Mouse (Mus musculus) lung, embryonic 14.5 days (tissue): ENCODE results near the gene Rgs10. TPM values are rescaled to one million over a fixed set of nuclear protein-coding genes. Genes with fewer than 3 reads are reported as not detected.

Experiments
- ATAC-seq: fragments of 200-750 bp; cut with Nextera tagmentation; 2 replicates; pipeline ENCODE4 v1.8.0; 2017; ENCODE audit warnings: mild to moderate bottlenecking, moderate TSS enrichment, moderate library complexity; ENCODE audit not compliant: insufficient read depth
- DNase-seq: peaks from one replicate; pipeline ENCODE4 v3.0.0-alpha.2; 2015
- H3K27ac ChIP-seq: fragments of 300-500 bp; sonication (generic); 2 replicates; pipeline ENCODE4 v1.5.1; 2014; ENCODE audit warnings: low read depth, mild to moderate bottlenecking, moderate library complexity
- H3K27me3 ChIP-seq: fragments of 300-500 bp; sonication (generic); 2 replicates; pipeline ENCODE4 v1.6.1; 2014; ENCODE audit warnings: low read length, control low read depth; ENCODE audit not compliant: insufficient read depth
- H3K36me3 ChIP-seq: fragments of 300-500 bp; sonication (generic); 2 replicates; pipeline ENCODE4 v1.6.1; 2014; ENCODE audit warnings: control low read depth; ENCODE audit not compliant: insufficient read depth
- H3K4me1 ChIP-seq: fragments of 300-500 bp; sonication (generic); 2 replicates; pipeline ENCODE4 v1.6.1; 2014; ENCODE audit warnings: antibody characterized with exemption, control low read depth; ENCODE audit not compliant: insufficient read depth
- H3K4me2 ChIP-seq: fragments of 300-500 bp; sonication (generic); 2 replicates; pipeline ENCODE4 v1.6.1; 2014; ENCODE audit warnings: mild to moderate bottlenecking
- H3K4me3 ChIP-seq: fragments of 300-500 bp; sonication (generic); 2 replicates; pipeline ENCODE4 v1.5.1; 2014; ENCODE audit warnings: low read depth, low read length
- H3K9ac ChIP-seq: fragments of 300-500 bp; sonication (generic); 2 replicates; pipeline ENCODE4 v1.6.1; 2014
- H3K9me3 ChIP-seq: fragments of 300-500 bp; sonication (generic); 2 replicates; pipeline ENCODE4 v1.6.1; 2016; ENCODE audit warnings: low read depth, low read length, control low read depth
- CTCF ChIP-seq: IDR thresholded peaks from 2 replicates; pipeline ENCODE4 v1.5.1; 2016; ENCODE audit warnings: antibody characterized with exemption, low read depth
- WGBS: fragments of 180-500 bp; shearing (Covaris S2); extraction: QIAGEN DNeasy Blood & Tissue Kit; methylation state at CpG from one replicate; pipeline ENCODE4 v1.1.7; 2014; 5-methylcytosine and 5-hydroxymethylcytosine counted together
- polyA plus RNA-seq: library from polyadenylated mRNA; unstranded; fragments of >200 nt; fragmentation: Nextera tagmentation; extraction: Ambion mirVana; gene quantifications from 2 replicates; pipeline ENCODE4 v1.2.1, GENCODE M21; 2014

The Rgs10 gene
- polyA plus RNA-seq, 1 experiment from 2014 or later: 31.1 TPM

DNA sequence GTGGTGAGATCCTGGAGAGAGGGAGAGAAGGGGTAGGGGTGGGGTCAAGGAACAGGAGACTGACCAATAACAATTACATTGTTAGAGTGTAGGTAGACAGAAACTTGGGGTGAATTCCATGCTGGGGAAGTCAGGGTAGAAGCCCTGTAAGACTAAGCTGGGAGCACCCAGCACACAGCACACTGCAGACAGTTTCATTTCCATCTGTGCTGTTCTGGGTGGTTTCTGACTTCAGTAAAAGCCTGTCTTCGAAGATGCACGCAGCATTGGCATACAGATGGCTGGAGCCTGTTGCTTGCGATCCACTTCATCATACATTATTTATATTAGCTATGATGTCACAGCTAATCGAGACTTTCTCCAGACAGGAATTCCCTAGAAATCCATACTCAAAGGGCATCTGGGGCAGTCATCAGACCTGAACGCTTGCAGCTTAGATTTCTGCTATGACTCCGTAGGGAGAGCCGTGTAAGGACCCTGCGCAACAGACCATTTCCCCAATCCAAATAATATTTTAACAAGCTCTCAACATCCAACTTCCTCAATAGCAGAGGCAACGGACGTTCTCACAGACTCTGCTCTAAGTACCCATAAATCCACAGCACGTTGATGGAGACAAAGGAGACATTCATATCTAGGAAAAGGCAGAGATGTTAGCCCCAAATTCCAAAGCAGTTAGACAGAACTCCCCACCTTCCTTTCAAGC is 7.7 kb downstream of the Rgs10 start:
- Histone ChIP-seq H3K4me2 (no peak overlapping the region), H3K4me3 (no peak overlapping the region), H3K4me1 (peaks cover 17% of the 10 kb centered on the region), H3K36me3 (no peaks in the 10 kb centered on the region), H3K9ac (0 out of 2 replicates have a peak overlapping the region, but pooled peaks have one; percentile 2), H3K27me3 (peaks cover 7% of the 10 kb centered on the region; the same call in 1 of the 2 replicates), H3K27ac (peak overlapping the region; percentile 26; the same call in 1 of the 2 replicates), H3K9me3 (no peaks in the 10 kb centered on the region)
- no peak for TF ChIP-seq CTCF
- DNase-seq (no peak), ATAC-seq (no peak)
- WGBS: 47% methylated on average over 11 of the region's 11 CpGs

DNA sequence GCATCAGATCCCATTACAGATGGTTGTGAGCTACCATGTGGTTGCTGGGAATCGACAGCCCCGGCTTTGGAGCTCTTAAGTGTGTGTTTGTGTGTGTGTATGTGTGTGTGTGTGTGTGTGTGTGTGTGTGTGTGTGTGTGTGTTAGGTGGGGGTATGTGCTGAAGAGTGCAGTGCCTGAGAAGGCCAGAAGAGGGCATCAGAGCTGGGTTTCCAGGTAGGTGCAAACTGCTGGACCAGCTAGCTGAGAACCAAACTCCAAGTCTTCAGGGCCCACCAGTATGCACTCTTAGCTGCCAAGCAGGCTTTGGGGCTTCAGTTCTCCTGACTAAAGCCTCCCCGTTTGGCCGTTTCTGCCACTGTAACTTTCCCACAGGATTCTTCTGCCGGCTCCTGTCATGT is 10.3 kb downstream of the Rgs10 start:
- ATAC-seq (no peak), DNase-seq (peak; percentile 40)
- Histone ChIP-seq H3K4me1 (peaks cover 9% of the 10 kb centered on the region), H3K4me3 (no peak overlapping the region), H3K9ac (no peak overlapping the region), H3K36me3 (no peaks in the 10 kb centered on the region), H3K4me2 (no peak overlapping the region), H3K9me3 (no peaks in the 10 kb centered on the region), H3K27me3 (no peaks in the 10 kb centered on the region), H3K27ac (no peak overlapping the region)
- WGBS: 79% methylated on average over 5 of the region's 5 CpGs
- TF ChIP-seq CTCF: peak; percentile 41; the same call in 1 of the 2 replicates

DNA sequence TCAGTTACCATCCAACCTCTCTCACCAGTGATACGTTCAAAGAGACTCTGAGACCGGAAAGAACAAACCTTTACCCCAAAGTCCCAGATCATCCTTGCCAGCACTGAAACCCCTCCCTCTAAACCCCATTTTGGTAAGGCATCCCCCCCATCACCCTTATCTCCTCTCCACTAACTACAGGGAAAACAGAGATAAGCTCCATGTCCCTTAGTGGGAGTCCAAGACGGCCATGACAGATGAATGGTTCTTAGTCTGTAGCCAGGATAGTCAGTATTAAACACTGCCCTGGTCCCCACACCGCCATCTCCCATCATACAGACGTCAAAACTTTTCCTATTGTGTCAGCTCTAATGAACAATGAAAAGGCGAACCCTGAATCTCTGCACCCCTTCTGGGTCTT is 14.6 kb downstream of the Rgs10 start:
- no peak for DNase-seq

DNA sequence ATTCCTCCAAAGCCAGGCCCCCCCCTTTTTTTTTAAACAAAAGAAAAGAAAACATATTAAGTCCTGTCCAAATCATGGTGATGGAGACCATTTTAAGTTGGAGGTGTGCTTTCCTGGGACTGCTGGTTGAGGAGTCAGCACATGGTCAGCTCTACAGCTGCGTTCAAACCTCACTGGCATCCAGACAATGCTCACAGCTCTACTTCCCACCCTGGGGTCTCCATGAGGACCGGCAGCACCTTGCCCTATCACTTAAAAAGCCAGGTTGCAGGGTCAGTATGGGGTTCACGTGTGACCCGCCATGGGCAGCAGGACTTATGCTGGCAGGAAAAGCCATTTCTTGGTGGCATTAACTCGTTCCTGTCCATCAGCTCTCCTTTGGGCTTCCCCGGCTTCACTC is 15.0 kb downstream of the Rgs10 start:
- Histone ChIP-seq H3K36me3 (0 out of 2 replicates have a peak, but pooled peaks cover 5% of the 10 kb centered on the region), H3K9ac (no peak overlapping the region), H3K9me3 (no peaks in the 10 kb centered on the region), H3K4me3 (no peak overlapping the region), H3K27me3 (no peaks in the 10 kb centered on the region), H3K4me1 (no peaks in the 10 kb centered on the region), H3K27ac (no peak overlapping the region), H3K4me2 (no peak overlapping the region)
- ATAC-seq (no peak), DNase-seq (no peak)
- no peak for TF ChIP-seq CTCF
- 37% methylated on average over 6 of the region's 6 CpGs for WGBS

More for the DNA sequence above, 14.6 kb downstream of the Rgs10 start:
- H3K4me1 ChIP-seq: no peaks in the 10 kb centered on the region
- H3K9ac ChIP-seq: no peak overlapping the region
- H3K4me2 ChIP-seq: no peak overlapping the region
- H3K36me3 ChIP-seq: 0 out of 2 replicates have a peak, but pooled peaks cover 5% of the 10 kb centered on the region
- H3K27ac ChIP-seq: no peak overlapping the region
- H3K4me3 ChIP-seq: no peak overlapping the region
- ATAC-seq: no peak
- H3K27me3 ChIP-seq: no peaks in the 10 kb centered on the region
- no peak for TF ChIP-seq CTCF
- H3K9me3 ChIP-seq: no peaks in the 10 kb centered on the region
- WGBS: 54% methylated on average over 6 of the region's 6 CpGs

DNA sequence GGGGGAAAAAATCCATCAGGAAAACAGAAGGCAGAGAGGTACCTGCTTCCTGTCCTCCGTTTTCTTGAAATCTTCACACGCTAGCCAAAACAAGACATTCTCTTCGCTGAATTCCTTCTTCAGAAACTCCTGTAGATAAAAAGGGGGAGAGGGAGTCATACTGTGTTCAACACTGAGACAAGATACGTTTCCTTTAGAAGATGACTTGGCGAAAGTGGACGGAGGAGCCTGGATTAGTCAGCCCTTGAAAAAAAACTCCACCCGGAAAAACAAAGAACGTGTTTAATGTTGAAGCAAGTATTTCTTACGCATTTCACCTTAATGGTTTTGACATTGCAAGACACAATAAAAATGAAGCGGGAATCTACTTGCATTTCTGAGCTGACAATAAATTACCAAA is 15.4 kb downstream of the Rgs10 start:
- H3K27ac ChIP-seq: no peak overlapping the region
- no peak overlapping the region for H3K4me2 ChIP-seq
- 31% methylated on average over 10 of the region's 10 CpGs for whole genome bisulfite sequencing
- no peak overlapping the region for H3K4me3 ChIP-seq
- no peaks in the 10 kb centered on the region for H3K9me3 ChIP-seq
- H3K4me1 ChIP-seq: no peaks in the 10 kb centered on the region
- no peaks in the 10 kb centered on the region for H3K27me3 ChIP-seq
- H3K9ac ChIP-seq: no peak overlapping the region
- 0 out of 2 replicates have a peak, but pooled peaks cover 5% of the 10 kb centered on the region for H3K36me3 ChIP-seq
- TF ChIP-seq CTCF: no peak
- no peak for ATAC-seq
- DNase-seq: no peak

DNA sequence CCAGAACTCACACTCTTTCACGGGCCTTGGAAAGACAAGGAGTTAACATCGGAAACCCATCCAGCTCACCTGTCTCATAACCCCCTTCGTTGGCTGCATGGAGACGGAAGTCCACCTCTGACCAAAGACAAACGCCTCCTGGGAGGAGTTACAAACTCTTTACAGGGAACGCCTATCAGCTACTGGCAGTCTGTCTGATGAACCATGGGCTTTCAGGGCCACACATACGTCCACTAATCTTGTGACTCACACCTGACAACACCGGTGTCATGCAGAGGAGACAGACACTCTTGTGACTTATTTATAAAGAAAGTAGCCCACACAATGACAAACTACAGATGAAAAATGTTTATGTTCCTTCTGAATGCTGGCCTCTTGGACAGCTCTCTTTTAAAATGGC is 16.0 kb downstream of the Rgs10 start:
- 67% methylated on average over 8 of the region's 8 CpGs for WGBS
- no peak for DNase-seq
- Histone ChIP-seq H3K9me3 (no peaks in the 10 kb centered on the region), H3K27ac (no peak overlapping the region), H3K4me1 (no peaks in the 10 kb centered on the region), H3K36me3 (0 out of 2 replicates have a peak, but pooled peaks cover 5% of the 10 kb centered on the region), H3K4me2 (no peak overlapping the region), H3K27me3 (no peaks in the 10 kb centered on the region), H3K9ac (no peak overlapping the region), H3K4me3 (no peak overlapping the region)
- no peak for TF ChIP-seq CTCF
- ATAC-seq: no peak

DNA sequence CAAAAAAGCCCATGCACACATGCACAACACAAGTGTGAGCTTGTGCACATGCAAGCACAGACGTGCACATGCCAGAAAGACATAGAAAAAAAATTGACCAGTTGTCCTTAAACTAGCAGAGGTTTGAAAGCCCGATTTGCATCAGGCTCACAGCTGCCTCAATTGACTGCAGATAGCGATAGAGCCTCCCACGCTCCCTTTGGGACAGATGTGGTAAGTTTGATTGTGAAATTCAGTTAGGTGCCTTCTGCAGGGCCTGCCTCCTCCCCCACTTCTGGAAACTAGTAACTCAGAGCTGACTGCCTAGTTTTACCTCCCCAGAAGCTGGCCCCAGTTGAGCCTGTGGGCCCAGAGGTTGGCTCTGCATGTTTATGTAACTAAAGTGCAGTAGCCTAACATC is 19.9 kb downstream of the Rgs10 start:
- ATAC-seq: no peak
- no peak for TF ChIP-seq CTCF
- 57% methylated on average over 4 of the region's 4 CpGs for WGBS

More for the DNA sequence above, 19.9 kb downstream of the Rgs10 start:
- Histone ChIP-seq H3K27ac (no peak overlapping the region), H3K27me3 (no peaks in the 10 kb centered on the region), H3K4me3 (no peak overlapping the region), H3K9me3 (no peaks in the 10 kb centered on the region), H3K4me1 (no peaks in the 10 kb centered on the region), H3K36me3 (0 out of 2 replicates have a peak, but pooled peaks cover 5% of the 10 kb centered on the region), H3K4me2 (no peak overlapping the region), H3K9ac (no peak overlapping the region)
- DNase-seq: no peak
